Mouse (Mus musculus): ENCODE data around the gene Cdkl3. TPM values are rescaled to one million over a fixed set of nuclear protein-coding genes. Genes with fewer than 3 reads are reported as not detected.

Gene Cdkl3
- polyA plus RNA-seq, 1 experiment from 2014 or later = 6.7 TPM

DNA sequence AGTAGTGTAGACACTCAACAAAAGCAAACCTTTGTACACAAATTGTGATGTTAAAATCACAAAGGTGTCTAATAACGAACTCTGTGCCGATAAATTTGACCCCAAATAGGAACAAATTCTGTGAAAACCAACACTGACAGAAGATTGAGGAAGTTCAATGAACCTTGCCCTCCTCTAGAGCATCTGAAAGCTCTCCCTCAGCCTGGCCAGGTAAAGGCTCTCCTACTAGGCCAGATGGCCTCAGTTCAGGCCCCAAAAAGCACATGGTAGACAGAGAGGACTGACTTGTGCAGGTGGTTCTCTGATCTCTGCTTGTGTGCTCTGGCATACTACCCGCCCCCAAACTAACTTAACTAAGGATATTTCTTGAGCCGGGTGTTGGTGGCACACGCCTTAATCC is 58.4 kb downstream of the Cdkl3 start:
- Histone ChIP-seq H3K27ac (ENCODE audit: low read length) (no peak overlapping the region), H3K36me3 (ENCODE audit: control insufficient read depth, insufficient read depth, low read length) (no peaks in the 10 kb centered on the region), H3K27me3 (ENCODE audit: control insufficient read depth, insufficient read depth, low read length) (no peaks in the 10 kb centered on the region), H3K4me3 (replicated peaks; ENCODE audit: low read length) (no peak overlapping the region), H3K4me1 (ENCODE audit: control insufficient read depth, insufficient read depth, low read length) (no peaks in the 10 kb centered on the region), H3K9ac (ENCODE audit: low read length) (no peak overlapping the region), H3K9me3 (replicated peaks; ENCODE audit: control insufficient read depth, low read length) (no peaks in the 10 kb centered on the region), H3K4me2 (ENCODE audit: low read depth, low read length) (no peak overlapping the region)
- no peak for ATAC-seq (ENCODE audit: insufficient read depth, low FRiP score)
- WGBS = 93% methylated on average over 5 of the region's 5 CpGs

DNA sequence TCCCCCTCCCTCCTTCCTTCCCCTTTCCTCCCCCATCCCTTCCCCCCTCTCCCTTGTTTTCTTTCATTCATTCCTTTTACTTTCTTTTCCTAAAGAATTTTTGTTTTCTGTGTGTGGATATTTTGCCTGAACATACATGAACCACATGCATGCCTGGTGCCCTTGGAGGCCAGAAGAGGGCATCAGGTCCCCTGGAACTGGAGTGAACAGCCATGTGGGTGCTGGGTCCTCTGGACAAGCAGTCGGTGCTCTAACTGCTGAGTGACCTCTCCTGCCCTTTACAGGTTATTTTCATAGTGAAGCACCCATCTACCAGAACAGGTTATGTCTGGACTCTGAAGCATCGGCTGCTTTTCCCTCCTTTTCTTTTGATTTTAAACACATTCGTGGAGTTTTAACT is 60.4 kb downstream of the Cdkl3 start:
- 50% methylated on average over 3 of the region's 3 CpGs for WGBS
- Histone ChIP-seq H3K27me3 (ENCODE audit: control insufficient read depth, insufficient read depth, low read length) (no peaks in the 10 kb centered on the region), H3K4me2 (ENCODE audit: low read depth, low read length) (no peak overlapping the region), H3K4me3 (replicated peaks; ENCODE audit: low read length) (no peak overlapping the region), H3K9ac (ENCODE audit: low read length) (no peak overlapping the region), H3K27ac (ENCODE audit: low read length) (no peak overlapping the region), H3K36me3 (ENCODE audit: control insufficient read depth, insufficient read depth, low read length) (no peaks in the 10 kb centered on the region), H3K9me3 (replicated peaks; ENCODE audit: control insufficient read depth, low read length) (no peaks in the 10 kb centered on the region), H3K4me1 (ENCODE audit: control insufficient read depth, insufficient read depth, low read length) (no peaks in the 10 kb centered on the region)
- ATAC-seq (ENCODE audit: insufficient read depth, low FRiP score) = no peak

DNA sequence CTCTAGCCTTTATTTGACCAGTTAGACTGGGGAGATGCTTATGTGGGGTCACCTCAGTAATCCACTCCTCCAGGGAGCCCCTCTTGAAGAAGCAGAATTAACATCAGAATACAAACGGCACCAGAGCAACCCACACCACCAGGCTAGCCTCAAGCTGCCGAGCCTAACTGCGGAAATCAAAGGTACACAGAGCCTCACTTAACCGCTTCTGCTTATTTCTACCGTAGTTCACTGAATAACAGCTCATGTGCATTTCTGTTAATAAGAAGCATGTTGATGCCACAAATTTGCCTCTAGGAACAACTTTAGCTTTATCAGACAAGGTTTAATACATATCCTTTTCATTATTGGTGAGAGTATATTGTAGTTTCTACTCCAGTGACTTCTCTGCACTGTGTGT is 61.8 kb downstream of the Cdkl3 start:
- WGBS = 10% methylated on average over 5 of the region's 5 CpGs
- Histone ChIP-seq H3K4me3 (replicated peaks; ENCODE audit: low read length) (no peak overlapping the region), H3K27ac (ENCODE audit: low read length) (no peak overlapping the region), H3K9ac (ENCODE audit: low read length) (peak overlapping the region; percentile 57; the same call in 1 of the 2 replicates), H3K27me3 (ENCODE audit: control insufficient read depth, insufficient read depth, low read length) (no peaks in the 10 kb centered on the region), H3K36me3 (ENCODE audit: control insufficient read depth, insufficient read depth, low read length) (no peaks in the 10 kb centered on the region), H3K4me2 (ENCODE audit: low read depth, low read length) (no peak overlapping the region), H3K9me3 (replicated peaks; ENCODE audit: control insufficient read depth, low read length) (no peaks in the 10 kb centered on the region), H3K4me1 (ENCODE audit: control insufficient read depth, insufficient read depth, low read length) (no peaks in the 10 kb centered on the region)
- no peak for ATAC-seq (ENCODE audit: insufficient read depth, low FRiP score)

DNA sequence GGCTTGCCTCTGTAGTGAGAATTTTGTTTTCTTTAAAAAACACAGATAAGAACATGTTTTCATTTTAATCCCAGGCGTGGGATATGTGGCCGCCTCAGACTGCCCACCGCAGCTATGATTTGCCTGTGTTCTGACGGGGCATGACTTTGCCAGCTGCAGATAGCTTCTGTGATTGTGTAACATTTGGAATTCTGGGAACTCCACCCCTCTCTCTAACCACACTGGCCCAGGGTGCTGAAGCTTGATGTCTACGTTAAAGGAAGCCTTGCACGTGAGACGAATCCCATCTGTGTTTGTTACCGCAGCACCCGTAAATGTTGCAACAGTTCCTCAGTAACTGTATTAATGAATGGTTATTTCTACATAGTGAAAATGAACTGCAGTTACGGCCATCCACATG is 67.7 kb downstream of the Cdkl3 start:
- H3K4me1 ChIP-seq (ENCODE audit: control insufficient read depth, insufficient read depth, low read length) = no peaks in the 10 kb centered on the region
- H3K27ac ChIP-seq (ENCODE audit: low read length) = no peak overlapping the region
- H3K4me3 ChIP-seq (replicated peaks; ENCODE audit: low read length) = no peak overlapping the region
- no peaks in the 10 kb centered on the region for H3K36me3 ChIP-seq (ENCODE audit: control insufficient read depth, insufficient read depth, low read length)
- H3K4me2 ChIP-seq (ENCODE audit: low read depth, low read length) = no peak overlapping the region
- 43% methylated on average over 10 of the region's 10 CpGs for WGBS
- H3K9me3 ChIP-seq (replicated peaks; ENCODE audit: control insufficient read depth, low read length) = no peaks in the 10 kb centered on the region
- H3K27me3 ChIP-seq (ENCODE audit: control insufficient read depth, insufficient read depth, low read length) = no peaks in the 10 kb centered on the region
- no peak overlapping the region for H3K9ac ChIP-seq (ENCODE audit: low read length)
- ATAC-seq (ENCODE audit: insufficient read depth, low FRiP score) = no peak

DNA sequence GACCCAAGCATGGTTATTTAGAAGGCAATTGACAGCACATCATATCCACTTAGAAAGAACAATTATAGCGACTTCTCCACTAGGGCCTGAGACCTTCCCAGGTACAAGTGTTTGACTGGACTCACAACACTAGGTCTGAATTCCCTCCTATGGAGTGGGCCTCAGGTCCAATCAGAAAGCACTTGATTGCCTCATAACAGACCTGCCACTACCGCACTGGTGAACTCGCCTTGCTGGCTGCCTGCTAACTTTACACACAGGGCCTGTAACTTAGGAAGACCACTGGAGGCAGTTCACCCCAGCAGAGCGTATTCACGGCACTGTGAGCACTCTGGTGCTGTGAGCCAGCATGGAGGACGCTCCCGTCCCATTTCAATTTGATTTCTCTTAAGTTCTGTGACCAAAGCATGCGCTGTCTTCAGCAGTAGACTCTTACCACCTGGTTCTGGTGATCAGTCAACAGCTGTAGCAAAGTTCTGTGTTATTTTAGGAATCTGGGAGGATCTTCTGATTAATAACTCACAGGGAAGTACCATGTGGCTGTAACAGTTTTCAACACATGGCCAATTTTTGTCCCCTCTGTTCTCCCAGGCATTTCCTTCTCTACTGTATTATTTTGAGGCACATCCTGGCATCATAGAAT is 69.6 kb downstream of the Cdkl3 start:
- Histone ChIP-seq H3K36me3 (ENCODE audit: control insufficient read depth, insufficient read depth, low read length) (no peaks in the 10 kb centered on the region), H3K27ac (ENCODE audit: low read length) (no peak overlapping the region), H3K9me3 (replicated peaks; ENCODE audit: control insufficient read depth, low read length) (no peaks in the 10 kb centered on the region), H3K9ac (ENCODE audit: low read length) (no peak overlapping the region), H3K4me3 (replicated peaks; ENCODE audit: low read length) (no peak overlapping the region), H3K4me1 (ENCODE audit: control insufficient read depth, insufficient read depth, low read length) (0 out of 2 replicates have a peak, but pooled peaks cover 2% of the 10 kb centered on the region), H3K27me3 (ENCODE audit: control insufficient read depth, insufficient read depth, low read length) (no peaks in the 10 kb centered on the region), H3K4me2 (ENCODE audit: low read depth, low read length) (no peak overlapping the region)
- WGBS = 82% methylated on average over 8 of the region's 8 CpGs
- ATAC-seq (ENCODE audit: insufficient read depth, low FRiP score) = no peak

DNA sequence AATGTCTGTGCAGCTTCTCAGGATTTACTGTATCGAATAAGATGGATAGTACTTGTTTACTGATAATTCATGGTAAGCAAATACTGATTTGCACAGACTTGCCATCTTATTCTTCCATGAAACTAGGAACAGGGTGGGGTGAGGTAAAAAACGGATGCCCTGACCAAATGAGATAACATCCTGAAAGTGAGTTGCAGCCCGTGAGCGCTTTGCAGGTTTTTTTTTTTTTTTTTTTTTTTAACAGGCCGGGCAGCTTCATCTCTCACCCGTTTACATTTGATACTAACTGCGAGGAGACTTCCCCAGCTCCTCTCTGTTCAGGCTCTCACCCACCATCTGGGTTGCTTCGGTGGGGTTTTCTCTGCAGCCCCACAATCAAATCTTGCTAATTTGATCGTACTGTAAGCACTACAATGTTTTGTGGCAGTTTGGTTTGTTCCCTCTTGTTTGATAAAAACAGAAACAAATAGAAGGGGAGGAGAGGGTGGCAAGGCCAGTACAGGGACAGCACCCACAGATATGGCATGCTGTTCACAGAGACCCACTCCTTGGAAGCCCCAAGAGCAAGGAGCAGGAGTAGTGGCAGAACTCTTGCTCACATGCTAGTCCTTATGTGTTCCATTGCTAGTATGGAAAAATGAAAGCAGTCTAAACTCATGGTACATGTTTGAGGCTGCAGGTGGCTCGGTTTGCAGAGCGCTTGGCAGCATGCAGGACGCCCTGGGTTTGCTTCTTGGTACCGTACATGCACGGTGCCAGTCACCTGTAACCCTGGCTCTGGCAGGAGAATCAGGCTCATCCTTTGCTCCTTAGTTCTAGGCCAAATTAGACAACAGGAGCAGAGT is 70.8 kb downstream of the Cdkl3 start:
- H3K27ac ChIP-seq (ENCODE audit: low read length) = no peak overlapping the region
- H3K4me3 ChIP-seq (replicated peaks; ENCODE audit: low read length) = no peak overlapping the region
- H3K9ac ChIP-seq (ENCODE audit: low read length) = no peak overlapping the region
- WGBS = 57% methylated on average over 14 of the region's 14 CpGs
- no peaks in the 10 kb centered on the region for H3K36me3 ChIP-seq (ENCODE audit: control insufficient read depth, insufficient read depth, low read length)
- ATAC-seq (ENCODE audit: insufficient read depth, low FRiP score) = no peak
- H3K4me1 ChIP-seq (ENCODE audit: control insufficient read depth, insufficient read depth, low read length) = 0 out of 2 replicates have a peak, but pooled peaks cover 2% of the 10 kb centered on the region
- H3K4me2 ChIP-seq (ENCODE audit: low read depth, low read length) = no peak overlapping the region
- no peaks in the 10 kb centered on the region for H3K27me3 ChIP-seq (ENCODE audit: control insufficient read depth, insufficient read depth, low read length)
- H3K9me3 ChIP-seq (replicated peaks; ENCODE audit: control insufficient read depth, low read length) = no peaks in the 10 kb centered on the region

DNA sequence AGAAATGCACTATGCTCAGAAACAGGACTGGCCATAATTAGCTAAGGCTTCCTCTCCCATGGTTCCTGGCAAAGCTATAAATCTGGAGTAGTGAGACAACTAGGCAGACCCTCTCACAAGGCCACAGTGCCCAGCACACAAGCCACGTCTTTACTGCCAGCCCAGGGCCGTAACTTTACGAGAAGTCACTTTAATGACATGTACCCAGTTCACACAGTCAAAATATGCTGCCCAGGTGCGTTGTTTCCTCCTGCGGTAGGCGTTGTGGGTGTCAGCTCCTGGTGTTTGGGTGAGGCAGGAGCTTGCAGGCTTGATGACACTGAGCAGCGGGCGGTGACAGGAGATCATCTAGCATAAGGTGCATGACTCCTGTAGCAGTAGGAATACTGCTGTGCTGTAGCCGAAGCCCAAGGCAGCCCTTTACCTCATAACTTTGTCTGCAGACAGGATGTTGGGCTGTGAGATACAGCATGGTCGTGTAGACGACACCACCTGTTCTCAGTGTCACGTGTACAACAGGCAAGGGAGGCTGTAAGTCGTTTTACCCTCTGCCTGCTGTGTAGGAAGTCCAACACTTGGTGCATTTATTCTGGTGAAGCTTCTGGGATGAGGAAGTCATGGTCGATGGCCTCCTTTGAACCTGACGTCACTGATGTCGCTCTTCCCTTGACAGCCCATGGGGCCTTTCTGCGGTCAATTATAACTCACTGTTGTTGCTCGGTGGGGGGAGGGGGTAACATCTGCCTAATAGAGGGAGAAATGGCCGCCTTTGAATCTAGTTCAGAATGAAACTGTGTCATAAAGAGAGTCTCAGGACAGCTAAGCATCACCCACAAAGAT is 72.0 kb downstream of the Cdkl3 start:
- H3K9ac ChIP-seq (ENCODE audit: low read length) = no peak overlapping the region
- H3K4me1 ChIP-seq (ENCODE audit: control insufficient read depth, insufficient read depth, low read length) = 0 out of 2 replicates have a peak, but pooled peaks cover 2% of the 10 kb centered on the region
- H3K4me3 ChIP-seq (replicated peaks; ENCODE audit: low read length) = no peak overlapping the region
- no peaks in the 10 kb centered on the region for H3K9me3 ChIP-seq (replicated peaks; ENCODE audit: control insufficient read depth, low read length)
- H3K27me3 ChIP-seq (ENCODE audit: control insufficient read depth, insufficient read depth, low read length) = no peaks in the 10 kb centered on the region
- 69% methylated on average over 19 of the region's 19 CpGs for WGBS
- H3K36me3 ChIP-seq (ENCODE audit: control insufficient read depth, insufficient read depth, low read length) = no peaks in the 10 kb centered on the region
- no peak overlapping the region for H3K4me2 ChIP-seq (ENCODE audit: low read depth, low read length)
- no peak for ATAC-seq (ENCODE audit: insufficient read depth, low FRiP score)
- H3K27ac ChIP-seq (ENCODE audit: low read length) = peak overlapping the region; percentile 14

DNA sequence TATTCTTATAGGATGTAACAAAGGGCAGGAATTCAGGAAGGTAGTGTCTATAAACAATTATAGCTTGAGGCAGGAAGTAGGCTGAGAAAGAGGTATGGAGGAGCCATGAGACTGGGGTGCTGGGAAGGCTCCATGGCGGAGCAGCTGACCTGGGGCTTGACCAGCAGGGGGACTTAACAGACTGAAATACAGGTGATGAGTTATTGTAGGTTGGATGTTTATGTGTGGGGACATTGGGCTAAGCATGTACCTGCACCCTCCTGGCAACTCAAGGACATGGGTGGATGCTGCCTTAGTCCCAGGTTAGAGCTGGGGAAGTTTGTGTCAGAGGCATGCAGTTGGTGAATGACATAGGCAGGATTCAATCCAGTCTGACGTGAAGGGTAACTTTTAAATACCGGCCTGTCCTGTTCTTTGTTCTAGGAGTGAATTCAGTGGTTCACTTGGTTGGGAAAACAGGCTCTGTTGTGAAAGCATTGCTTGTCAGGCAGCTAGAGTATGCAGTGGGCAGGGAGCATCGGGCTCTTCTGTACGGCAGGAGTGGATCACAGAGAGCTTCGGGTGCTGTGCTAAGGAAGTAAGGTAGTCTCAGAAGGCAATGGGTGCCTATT is 72.8 kb downstream of the Cdkl3 start:
- no peaks in the 10 kb centered on the region for H3K27me3 ChIP-seq (ENCODE audit: control insufficient read depth, insufficient read depth, low read length)
- H3K4me1 ChIP-seq (ENCODE audit: control insufficient read depth, insufficient read depth, low read length) = 0 out of 2 replicates have a peak, but pooled peaks cover 2% of the 10 kb centered on the region
- 77% methylated on average over 6 of the region's 6 CpGs for WGBS
- no peak overlapping the region for H3K4me2 ChIP-seq (ENCODE audit: low read depth, low read length)
- no peaks in the 10 kb centered on the region for H3K9me3 ChIP-seq (replicated peaks; ENCODE audit: control insufficient read depth, low read length)
- H3K9ac ChIP-seq (ENCODE audit: low read length) = no peak overlapping the region
- H3K27ac ChIP-seq (ENCODE audit: low read length) = peak overlapping the region; percentile 69
- no peak overlapping the region for H3K4me3 ChIP-seq (replicated peaks; ENCODE audit: low read length)
- no peak for ATAC-seq (ENCODE audit: insufficient read depth, low FRiP score)
- no peaks in the 10 kb centered on the region for H3K36me3 ChIP-seq (ENCODE audit: control insufficient read depth, insufficient read depth, low read length)

Data from stomach, embryonic 16.5 days (tissue).